Mouse (Mus musculus) midbrain, embryonic 13.5 days (tissue): ENCODE results near the gene Ms4a8a. TPM values are rescaled to one million over a fixed set of nuclear protein-coding genes. Genes with fewer than 3 reads are reported as not detected.

Source experiments
- polyA plus RNA-seq: library from polyadenylated mRNA; unstranded; fragments of >200 nt; fragmentation: Nextera tagmentation; extraction: Ambion mirVana; gene quantifications from 2 replicates; pipeline ENCODE4 v1.2.1, GENCODE M21; 2015

The Ms4a8a gene
- polyA plus RNA-seq, 1 experiment from 2014 or later, result not detected

Other genes starting within 250 kb of the Ms4a8a start
- gene Slc15a3, start 241.4 kb downstream of the Ms4a8a start, polyA plus RNA-seq, result 0.28 and 0.59 TPM in 2 replicates
- gene Tmem132a, start 211.2 kb downstream of the Ms4a8a start, polyA plus RNA-seq, result 196 and 215 TPM in 2 replicates
- 34.4 and 35.0 TPM in 2 replicates for gene Tmem109, start 199.1 kb downstream of the Ms4a8a start, polyA plus RNA-seq
- gene Prpf19, start 185.9 kb downstream of the Ms4a8a start, polyA plus RNA-seq, result 45.4 and 49.5 TPM in 2 replicates
- gene Zp1, start 160.5 kb downstream of the Ms4a8a start, polyA plus RNA-seq, result not detected in 2 replicates
- gene Ptgdr2, start 143.9 kb downstream of the Ms4a8a start, polyA plus RNA-seq, result 0.22 and 0.24 TPM in 2 replicates
- 15.5 and 16.2 TPM in 2 replicates for gene Ccdc86, start 131.8 kb downstream of the Ms4a8a start, polyA plus RNA-seq
- gene Ms4a10, start 106.4 kb downstream of the Ms4a8a start, polyA plus RNA-seq, result not detected in 2 replicates
- gene Ms4a15, start 87.9 kb downstream of the Ms4a8a start, polyA plus RNA-seq, result not detected in 2 replicates
- gene Ms4a18, start 63.1 kb downstream of the Ms4a8a start, polyA plus RNA-seq, result not detected in 2 replicates
- gene 1700017D01Rik, start 49.8 kb upstream of the Ms4a8a start, polyA plus RNA-seq, result not detected in 2 replicates
- gene 1700025F22Rik, start 84.2 kb upstream of the Ms4a8a start, polyA plus RNA-seq, result not detected in 2 replicates
- not detected in 2 replicates for gene Ms4a13, start 115.6 kb upstream of the Ms4a8a start, polyA plus RNA-seq
- not detected in 2 replicates for gene Ms4a12, start 151.3 kb upstream of the Ms4a8a start, polyA plus RNA-seq
- not detected in 2 replicates for gene Ms4a1, start 185.1 kb upstream of the Ms4a8a start, polyA plus RNA-seq
- not detected in 2 replicates for gene Ms4a5, start 202.8 kb upstream of the Ms4a8a start, polyA plus RNA-seq
- gene Ms4a14, start 233.4 kb upstream of the Ms4a8a start, polyA plus RNA-seq, result not detected in 2 replicates